Comparison of ENCODE assay signal across 8 mouse cellular contexts in genomic region chr10:62602177-62603040, GRCm38 (mm10). TPM values are rescaled to one million over a fixed set of nuclear protein-coding genes. Genes with fewer than 3 reads are reported as not detected.
DNase-seq lines count a peak whose midpoint lies in the region; ATAC-seq and TF ChIP-seq lines count a peak whose summit lies in the region.

Ddx21 (minus strand) TSS chr10:62602281.

- H3K4me1 ChIP-seq in forebrain, embryonic 15.5 days, result peaks cover 25% of the 10 kb centered on the region
- peaks cover 4% of the 10 kb centered on the region; the same call in 1 of the 2 replicates for H3K4me1 ChIP-seq in lung, adult 2 months (ENCODE audit: control insufficient read depth, insufficient read depth, low read length)

- DNase-seq in ES-CJ7 (ENCODE audit: low read depth, low spot score), result peak; percentile 94
- peak; percentile 78 for DNase-seq in cerebellum, adult 11 months
- DNase-seq in heart, postnatal 25 days (ENCODE audit: low spot score), result peak; percentile 78
- DNase-seq in layer of hippocampus, adult 18-20 months (ENCODE audit: low spot score in 2 of 2), result peak; percentile 86 to 91
- peak; percentile 91 for DNase-seq in lung, adult 2 months
- peak; percentile 81 to 83 for DNase-seq in thymus, adult 18-20 months

- H3K27ac ChIP-seq in forebrain, embryonic 15.5 days (replicated peaks), result peak within 1 kb of the TSS; percentile 70

- TF ChIP-seq POLR2A in lung, adult 2 months (IDR thresholded peaks at IDR 0.05; ENCODE audit: borderline replicate concordance, extremely low read depth, low read depth, low read length), result peak; percentile 85; the same call in 1 of the 2 replicates

- 5% methylated on average over 53 of the region's 53 CpGs for WGBS in forebrain, embryonic 15.5 days
- 2% methylated on average over 53 of the region's 53 CpGs for WGBS in lung, adult 2 months

- H3K36me3 ChIP-seq in forebrain, embryonic 15.5 days, result peaks cover 14% of the 10 kb centered on the region

- no peaks in the 10 kb centered on the region for H3K27me3 ChIP-seq in forebrain, embryonic 15.5 days

- ATAC-seq in forebrain, embryonic 15.5 days (replicated peaks), result peak; percentile 99
- ATAC-seq in neutrophil, adult 5-6 weeks (ENCODE audit: extremely low read depth, insufficient number of reproducible peaks, low FRiP score, poor library complexity, severe bottlenecking), result peak; percentile 99

- H3K4me3 ChIP-seq in forebrain, embryonic 15.5 days, result peak within 1 kb of the TSS; percentile 72
- peak within 1 kb of the TSS; percentile 81 for H3K4me3 ChIP-seq in lung, adult 2 months (replicated peaks; ENCODE audit: extremely low read depth, low read depth, low read length)

- intact Hi-C loops in heart, postnatal 25 days (cut with DNase I), result no loop called here

- H3K9ac ChIP-seq in forebrain, embryonic 15.5 days (replicated peaks), result peak within 1 kb of the TSS; percentile 67

- no peak for TF ChIP-seq CTCF in lung, adult 2 months (IDR thresholded peaks at IDR 0.05; ENCODE audit: insufficient read depth, low read length)

- H3K9me3 ChIP-seq in forebrain, embryonic 15.5 days, result no peaks in the 10 kb centered on the region

- peak within 1 kb of the TSS; percentile 90 for H3K4me2 ChIP-seq in forebrain, embryonic 15.5 days (replicated peaks)

RNA-seq across cellular contexts. Expression of gene Ddx21, which starts in this region (rescaled TPM):
- 19.0 and 21.6 TPM in 2 replicates for polyA plus RNA-seq in forebrain, embryonic 15.5 days (2015; fragmentation: Nextera tagmentation; extraction: Ambion mirVana)
- 10 to 100 TPM; 26.8 to 27.8 TPM for total RNA-seq in heart, postnatal 25 days (2021)
- 10 to 100 TPM; 18.3 to 22.7 TPM for total RNA-seq in layer of hippocampus, adult 18-20 months (2021)
- polyA plus RNA-seq in lung, adult 2 months (2012; rRNA removed), result 7.2 and 13.4 TPM in 2 replicates
- 80.7 and 87.6 TPM in 2 replicates for total RNA-seq in neutrophil, adult 5-6 weeks (2017)

Comparison
In these comparisons a context has a peak if more than half of its experiments do, and no peak if none do; other contexts are left out.
1. Peak in every context shown above with its lines: DNase-seq, ATAC-seq, H3K4me3 ChIP-seq and H3K27ac ChIP-seq.